Mouse (Mus musculus): Measurements from ENCODE around the gene Spice1.

DNA sequence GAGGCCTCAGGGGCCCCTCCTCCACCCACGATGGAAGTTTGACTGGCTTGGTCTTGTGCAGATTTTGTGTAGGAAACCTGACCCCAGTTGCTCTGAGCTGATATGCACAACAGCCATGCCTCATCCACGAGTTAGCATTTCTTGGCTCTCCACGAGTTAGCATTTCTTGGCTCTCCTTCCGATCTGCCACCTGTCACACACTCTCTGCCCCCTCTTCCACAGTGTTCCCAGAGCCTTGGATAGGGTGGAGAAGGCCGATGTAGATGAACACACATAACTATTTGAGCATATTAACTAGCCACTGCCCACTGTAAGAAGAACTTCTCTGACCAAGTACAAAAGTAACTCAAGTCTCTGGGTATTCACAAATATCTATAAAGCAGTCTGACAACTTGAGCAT lies 81.5 kb downstream of the Spice1 start:
- TF ChIP-seq CTCF (IDR thresholded peaks at IDR 0.05; ENCODE audit: borderline replicate concordance, insufficient read depth, low read depth, low read length) (no peak), POLR2A (IDR thresholded peaks at IDR 0.05; ENCODE audit: borderline replicate concordance, insufficient read depth, low read length) (no peak)

Data from cerebellum, adult 2 months (tissue).